ENCODE assay signal across 15 mouse cellular contexts in the genomic region with DNA sequence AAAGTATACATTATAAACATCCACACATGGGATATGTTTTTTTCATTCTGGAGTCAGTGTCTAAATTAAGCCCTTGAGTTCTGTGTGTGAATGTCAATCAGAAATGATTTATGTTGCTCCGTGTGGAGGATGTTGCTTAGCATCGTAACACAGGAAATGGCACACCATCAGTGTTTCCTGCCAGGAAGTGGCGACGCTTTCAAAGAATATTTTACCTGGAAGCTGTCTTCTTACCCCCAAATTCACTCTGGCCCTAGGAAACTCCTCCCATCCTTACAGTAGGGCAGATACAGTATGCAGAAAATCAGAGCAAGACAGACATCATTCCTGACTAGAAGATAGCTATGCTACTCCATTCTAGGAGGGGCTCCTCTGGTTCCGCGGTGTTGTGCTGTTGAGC.
A peak's percentile ranks its signal among the peaks of the same experiment; 100 is the strongest.
DNase-seq lines count a peak whose midpoint lies in the region; ATAC-seq lines count a peak whose summit lies in the region.
"Had no signal": no experiment of that assay in that cellular context is flagged by ENCODE, and none has a peak within 500 bp of the region (broad histone marks: within the 10 kb centered on the region; RNA-seq: fewer than 3 reads in every experiment).

No protein-coding gene starts in this region.

- H3K4me2 ChIP-seq in midbrain, embryonic 14.5 days (ENCODE audit: low read length) = no peak overlapping the region
- H3K4me2 ChIP-seq: embryonic facial prominence, embryonic 13.5 days; hindbrain, embryonic 15.5 days; lung, embryonic 15.5 days had no signal

- peak; percentile 2 for DNase-seq in lung, postnatal 10 days
- no peak for DNase-seq in lung, adult 18-20 months
- DNase-seq in T-cell, adult 2 months (ENCODE audit: low spot score) = peak; percentile 80
- peak; percentile 40 for DNase-seq in thymus, postnatal 14 days
- DNase-seq in heart, postnatal 4 days = no peak
- no peak for DNase-seq in midbrain, embryonic 14.5 days
- no peak for DNase-seq in forebrain, embryonic 10.5 days (ENCODE audit: extremely low spot score, low spot score)
- DNase-seq: kidney, adult 2 months; kidney, postnatal 36 days; liver had no signal

- no peaks in the 10 kb centered on the region for H3K4me1 ChIP-seq in midbrain, embryonic 14.5 days (ENCODE audit: control insufficient read depth, insufficient read depth, low read length)
- no peaks in the 10 kb centered on the region for H3K4me1 ChIP-seq in forebrain, embryonic 10.5 days
- H3K4me1 ChIP-seq: embryonic facial prominence, embryonic 13.5 days; hindbrain, embryonic 15.5 days; lung, embryonic 15.5 days had no signal

- 86% methylated on average over 6 of the region's 6 CpGs for WGBS in midbrain, embryonic 14.5 days
- WGBS in forebrain, embryonic 10.5 days = 87% methylated on average over 6 of the region's 6 CpGs

- no peak overlapping the region for H3K4me3 ChIP-seq in midbrain, embryonic 14.5 days (replicated peaks; ENCODE audit: low read depth, low read length)
- no peak overlapping the region for H3K4me3 ChIP-seq in forebrain, embryonic 10.5 days
- H3K4me3 ChIP-seq: embryonic facial prominence, embryonic 13.5 days; hindbrain, embryonic 15.5 days; lung, embryonic 15.5 days had no signal

- H3K36me3 ChIP-seq in midbrain, embryonic 14.5 days (ENCODE audit: control insufficient read depth, insufficient read depth, low read length) = no peaks in the 10 kb centered on the region
- no peaks in the 10 kb centered on the region for H3K36me3 ChIP-seq in forebrain, embryonic 10.5 days (replicated peaks)
- H3K36me3 ChIP-seq: embryonic facial prominence, embryonic 13.5 days; G1E; hindbrain, embryonic 15.5 days; lung, embryonic 15.5 days had no signal

- ATAC-seq in inflammation-experienced regulatory T-cells, adult 6 months = peak; percentile 98
- ATAC-seq in midbrain, embryonic 14.5 days (ENCODE audit: low FRiP score, low TSS enrichment) = no peak

- H3K9ac ChIP-seq in midbrain, embryonic 14.5 days (replicated peaks; ENCODE audit: low read length) = no peak overlapping the region
- H3K9ac ChIP-seq: embryonic facial prominence, embryonic 13.5 days; hindbrain, embryonic 15.5 days; lung, embryonic 15.5 days had no signal

- H3K9me3 ChIP-seq in midbrain, embryonic 14.5 days (ENCODE audit: control insufficient read depth, low read length) = no peaks in the 10 kb centered on the region
- H3K9me3 ChIP-seq in forebrain, embryonic 10.5 days = no peaks in the 10 kb centered on the region
- H3K9me3 ChIP-seq: embryonic facial prominence, embryonic 13.5 days; hindbrain, embryonic 15.5 days; lung, embryonic 15.5 days had no signal

- H3K27ac ChIP-seq in midbrain, embryonic 14.5 days (replicated peaks; ENCODE audit: low read depth, low read length) = no peak overlapping the region
- H3K27ac ChIP-seq in forebrain, embryonic 10.5 days = no peak overlapping the region
- H3K27ac ChIP-seq: embryonic facial prominence, embryonic 13.5 days; hindbrain, embryonic 15.5 days; lung, embryonic 15.5 days had no signal

- no peaks in the 10 kb centered on the region for H3K27me3 ChIP-seq in midbrain, embryonic 14.5 days (ENCODE audit: control insufficient read depth, insufficient read depth, low read length)
- no peaks in the 10 kb centered on the region for H3K27me3 ChIP-seq in forebrain, embryonic 10.5 days (ENCODE audit: poor library complexity, severe bottlenecking)
- H3K27me3 ChIP-seq: embryonic facial prominence, embryonic 13.5 days; hindbrain, embryonic 15.5 days; lung, embryonic 15.5 days had no signal

Comparison
In these comparisons a context has a peak if more than half of its experiments do, and no peak if none do; other contexts are left out.
1. DNase-seq: peak in lung, postnatal 10 days (single experiment), T-cell, adult 2 months (single experiment) and thymus, postnatal 14 days (single experiment); none in lung, adult 18-20 months (0 of 2), heart, postnatal 4 days (single experiment), midbrain, embryonic 14.5 days (single experiment) and forebrain, embryonic 10.5 days (single experiment).